Mouse (Mus musculus) heart, postnatal 0 days (tissue): Measurements from ENCODE around the gene Rab24. TPM values are rescaled to one million over a fixed set of nuclear protein-coding genes. Genes with fewer than 3 reads are reported as not detected.

Experiments
- ATAC-seq: fragments of 200-750 bp; cut with Nextera tagmentation; 2 replicates; pipeline ENCODE4 v1.8.0; 2017; ENCODE audit warnings: low read depth, moderate number of reproducible peaks, moderate library complexity; ENCODE audit not compliant: insufficient read depth
- DNase-seq: peaks from one replicate; pipeline ENCODE4 v3.0.0-alpha.2; 2016; ENCODE audit warnings: low spot score
- H3K27ac ChIP-seq: fragments of 300-500 bp; sonication (generic); 2 replicates; pipeline ENCODE4 v1.5.1; 2014; ENCODE audit warnings: low read depth, mild to moderate bottlenecking
- H3K27me3 ChIP-seq: fragments of 300-500 bp; sonication (generic); 2 replicates; pipeline ENCODE4 v1.6.1; 2014; ENCODE audit warnings: low read length, mixed read lengths; ENCODE audit not compliant: control insufficient read depth, insufficient read depth
- H3K36me3 ChIP-seq: fragments of 300-500 bp; sonication (generic); replicated peaks from 2 replicates; pipeline ENCODE4 v1.6.1; 2014; ENCODE audit warnings: low read length, mixed read lengths; ENCODE audit not compliant: control insufficient read depth, insufficient read depth
- H3K4me1 ChIP-seq: fragments of 300-500 bp; sonication (generic); 2 replicates; pipeline ENCODE4 v1.6.1; 2014; ENCODE audit warnings: antibody characterized with exemption; ENCODE audit not compliant: control insufficient read depth, insufficient read depth
- H3K4me2 ChIP-seq: fragments of 300-500 bp; sonication (generic); 2 replicates; pipeline ENCODE4 v1.6.1; 2014; ENCODE audit warnings: low read depth, mild to moderate bottlenecking, low read length, moderate library complexity
- H3K4me3 ChIP-seq: fragments of 300-500 bp; sonication (generic); 2 replicates; pipeline ENCODE4 v1.5.1; 2014; ENCODE audit warnings: low read depth, low read length
- H3K9ac ChIP-seq: fragments of 300-500 bp; sonication (generic); replicated peaks from 2 replicates; pipeline ENCODE4 v1.6.1; 2014; ENCODE audit warnings: low read depth, low read length, mixed read lengths
- H3K9me3 ChIP-seq: fragments of 300-500 bp; sonication (generic); replicated peaks from 2 replicates; pipeline ENCODE4 v1.6.1; 2016; ENCODE audit warnings: low read length; ENCODE audit not compliant: control insufficient read depth
- CTCF ChIP-seq: IDR thresholded peaks from 2 replicates; pipeline ENCODE4 v1.5.1; 2016; ENCODE audit warnings: antibody characterized with exemption, control low read depth, low read depth
- EP300 ChIP-seq: IDR thresholded peaks from 2 replicates; pipeline ENCODE4 v1.6.1; 2016; ENCODE audit warnings: antibody characterized with exemption, low read depth
- WGBS: fragments of 180-500 bp; shearing (Covaris S2); extraction: QIAGEN DNeasy Blood & Tissue Kit; methylation state at CpG from one replicate; pipeline ENCODE4 v1.1.7; 2014; 5-methylcytosine and 5-hydroxymethylcytosine counted together
- polyA plus RNA-seq: library from polyadenylated mRNA; unstranded; fragments of >200 nt; fragmentation: Nextera tagmentation; extraction: Ambion mirVana; gene quantifications from 2 replicates; pipeline ENCODE4 v1.2.1, GENCODE M21; 2015
- total RNA-seq: library from RNA; depleted of rRNA; stranded (reverse); fragments of >200 nt; gene quantifications from 2 replicates; pipeline ENCODE4 v1.2.3, GENCODE M21; 2014; ENCODE audit warnings: low replicate concordance

The Rab24 gene
- total and polyA plus RNA-seq, 2 experiments from 2014 or later: 53.0 to 69.2 TPM

DNA sequence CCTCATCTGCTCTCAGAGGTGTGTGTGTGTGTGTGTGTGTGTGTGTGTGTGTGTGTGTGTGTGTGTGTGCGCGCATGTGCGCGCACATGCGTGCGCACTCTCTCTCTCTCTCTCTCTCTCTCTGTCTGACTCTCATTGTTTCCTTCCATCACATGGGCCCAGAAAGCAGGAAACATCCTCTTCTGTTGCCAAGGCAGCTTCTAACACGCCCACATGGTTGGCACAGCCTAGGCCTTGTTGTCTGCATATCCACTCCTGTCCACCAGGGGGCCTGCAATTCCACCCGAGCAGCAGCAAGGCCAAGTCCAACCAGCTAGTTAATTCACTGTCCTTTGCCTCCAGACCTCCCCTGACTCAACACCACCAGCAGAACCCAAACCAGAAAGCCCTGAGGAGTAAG, 5.9 kb upstream of the Rab24 start:
- peak; percentile 34 for ATAC-seq
- peak overlapping the region; percentile 90; the same call in 1 of the 2 replicates for H3K4me2 ChIP-seq
- H3K4me1 ChIP-seq: peaks cover 28% of the 10 kb centered on the region
- peaks cover 31% of the 10 kb centered on the region for H3K36me3 ChIP-seq
- 0 out of 2 replicates have a peak overlapping the region, but pooled peaks have one; percentile 73 for H3K4me3 ChIP-seq
- no peak overlapping the region for H3K9ac ChIP-seq
- no peaks in the 10 kb centered on the region for H3K9me3 ChIP-seq
- TF ChIP-seq CTCF (peak; percentile 89), EP300 (no peak)
- 30% methylated on average over 8 of the region's 8 CpGs for WGBS
- H3K27ac ChIP-seq: no peak overlapping the region
- DNase-seq: peak; percentile 85
- H3K27me3 ChIP-seq: no peaks in the 10 kb centered on the region

DNA sequence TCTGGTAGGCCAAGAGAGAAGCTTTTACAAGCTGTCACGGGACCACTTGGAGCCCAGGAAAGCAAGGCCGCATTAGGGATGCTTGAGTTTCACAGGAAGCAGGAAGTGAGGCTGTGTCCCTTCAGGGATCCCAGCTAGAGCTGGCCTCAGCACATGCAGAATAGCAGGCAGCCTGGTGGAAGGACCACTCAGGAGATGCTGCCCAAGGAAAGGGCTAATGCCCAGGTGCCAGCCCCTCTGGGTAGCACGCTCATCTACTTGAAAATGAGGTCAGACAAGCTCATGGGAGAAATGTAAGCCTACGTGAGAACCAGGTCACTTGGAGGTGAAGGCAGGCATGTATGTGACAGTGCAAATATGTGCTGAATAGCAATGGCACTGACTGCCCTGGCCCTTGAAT, 5.4 kb upstream of the Rab24 start:
- Histone ChIP-seq H3K9ac (no peak overlapping the region), H3K4me1 (peaks cover 28% of the 10 kb centered on the region), H3K27ac (0 out of 2 replicates have a peak overlapping the region, but pooled peaks have one; percentile 22), H3K9me3 (no peaks in the 10 kb centered on the region), H3K4me3 (no peak overlapping the region), H3K4me2 (no peak overlapping the region), H3K36me3 (peaks cover 31% of the 10 kb centered on the region), H3K27me3 (no peaks in the 10 kb centered on the region)
- DNase-seq: no peak
- 39% methylated on average over 4 of the region's 4 CpGs for WGBS
- no peak for TF ChIP-seq EP300
- TF ChIP-seq CTCF: no peak
- ATAC-seq: no peak

DNA sequence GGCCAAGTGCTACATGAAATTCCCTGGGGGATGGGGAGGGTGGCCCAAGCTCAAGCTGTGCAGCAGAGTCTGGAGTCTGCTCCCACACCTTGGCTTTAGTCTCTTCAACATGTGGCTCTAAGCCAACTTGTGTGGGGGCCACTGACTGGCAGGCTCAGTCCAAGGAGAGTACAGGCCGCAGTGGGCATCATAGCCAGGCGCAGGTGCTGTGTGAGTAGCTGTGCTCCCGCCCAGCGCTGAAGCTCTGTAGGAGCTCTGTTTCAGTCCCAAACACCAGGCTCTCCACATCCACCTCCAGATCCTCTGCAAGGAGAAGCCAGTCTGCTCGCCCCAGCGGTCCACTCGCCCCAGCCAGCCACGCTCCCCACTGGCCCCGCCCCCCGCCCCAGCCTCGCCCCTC, 3.9 kb upstream of the Rab24 start:
- TF ChIP-seq EP300: no peak
- TF ChIP-seq CTCF: no peak
- H3K27ac ChIP-seq: no peak overlapping the region
- H3K36me3 ChIP-seq: peaks cover 31% of the 10 kb centered on the region
- H3K9me3 ChIP-seq: no peaks in the 10 kb centered on the region
- no peaks in the 10 kb centered on the region for H3K27me3 ChIP-seq
- no peak for DNase-seq
- WGBS: 71% methylated on average over 11 of the region's 11 CpGs
- no peak for ATAC-seq
- H3K4me3 ChIP-seq: no peak overlapping the region
- H3K4me2 ChIP-seq: no peak overlapping the region
- no peak overlapping the region for H3K9ac ChIP-seq
- H3K4me1 ChIP-seq: peaks cover 31% of the 10 kb centered on the region

DNA sequence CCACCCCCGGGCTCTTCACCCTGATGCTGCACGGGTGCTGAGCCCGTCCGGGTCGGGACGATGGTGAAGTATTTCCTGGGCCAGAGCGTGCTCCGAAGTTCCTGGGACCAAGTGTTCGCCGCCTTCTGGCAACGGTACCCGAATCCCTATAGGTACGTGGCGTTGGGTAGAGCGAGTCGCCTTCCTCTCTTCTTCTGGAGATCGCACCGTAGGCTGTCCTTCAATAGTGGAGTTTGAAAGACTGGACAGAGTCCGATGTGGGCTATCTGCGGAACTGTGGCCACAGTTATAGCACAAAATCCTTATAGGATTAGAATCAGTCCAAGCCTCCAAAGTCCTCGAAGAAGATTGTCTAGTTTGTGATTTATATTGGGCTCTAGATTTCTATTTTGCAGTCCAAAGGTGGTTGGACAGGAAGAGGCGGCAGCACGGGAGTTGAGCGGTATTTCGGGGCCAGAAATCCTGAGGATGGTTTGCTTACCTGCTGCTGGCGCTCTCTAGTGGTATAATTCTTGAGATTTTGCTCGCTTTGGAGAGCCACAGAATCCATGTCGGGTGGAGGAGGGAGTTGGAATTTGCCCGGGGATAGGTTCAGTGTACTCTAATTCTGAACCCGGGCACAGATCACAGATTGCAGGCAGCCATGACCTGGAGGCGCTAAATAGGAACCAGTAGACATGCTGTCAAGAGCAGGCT, 532 bp upstream of the Rab24 start:
- DNase-seq: peak; percentile 64
- no peak for ATAC-seq
- Histone ChIP-seq H3K4me1 (peaks cover 10% of the 10 kb centered on the region), H3K4me2 (peak overlapping the region; percentile 95), H3K9ac (peak overlapping the region; percentile 90), H3K36me3 (peaks cover 39% of the 10 kb centered on the region), H3K27ac (peak overlapping the region; percentile 75), H3K4me3 (peak overlapping the region; percentile 82), H3K9me3 (no peaks in the 10 kb centered on the region), H3K27me3 (no peaks in the 10 kb centered on the region)
- WGBS: under 1% methylated on average over 31 of the region's 31 CpGs
- TF ChIP-seq EP300 (no peak), CTCF (peak; percentile 36)

GRCm38 (mm10) chr13:55319931-55320533, 1.7 kb downstream of the Rab24 start, which contains the start of gene Prelid1:
Gene Prelid1 (plus strand): TSS chr13:55320500.
- Histone ChIP-seq H3K9ac (peak within 1 kb of the TSS; percentile 90), H3K27me3 (no peaks in the 10 kb centered on the region), H3K4me2 (peak within 1 kb of the TSS; percentile 95), H3K4me1 (peaks cover 10% of the 10 kb centered on the region), H3K27ac (peak within 1 kb of the TSS; percentile 75), H3K9me3 (no peaks in the 10 kb centered on the region), H3K36me3 (peaks cover 40% of the 10 kb centered on the region), H3K4me3 (peak within 1 kb of the TSS; percentile 82)
- WGBS: 36% methylated on average over 4 of the region's 4 CpGs
- ATAC-seq (no peak), DNase-seq (peak; percentile 15)
- TF ChIP-seq CTCF (no peak), EP300 (no peak)
